Mouse (Mus musculus) c-Kit-positive CD71-negative TER-119-negative erythroid progenitor cells, embryonic 14.5 days (primary cell): ENCODE data around the gene Gpr143.
"Not testable (repeated sequence)": the region's sequence is repeated elsewhere in the genome, so short reads cannot be mapped to it uniquely, and the experiment has no call there.

Experiments used
- DNase-seq: peaks from one replicate; pipeline ENCODE4 v3.0.0-alpha.2; 2013; ENCODE audit warnings: low read depth

The Gpr143 gene

GRCm38 (mm10) chrX:152781720-152782403 is at the start of gene Gpr143:
TSS of gene Gpr143 (plus strand) at chrX:152781921.
- DNase-seq, result no peak

GRCm38 (mm10) chrX:152735283-152735682 is 46.4 kb upstream of the Gpr143 start:
- DNase-seq, result no peak

GRCm38 (mm10) chrX:152738191-152738590 is 43.5 kb upstream of the Gpr143 start:
- no peak for DNase-seq

- DNase-seq, result no peak
These were observed 42.9 kb upstream of the Gpr143 start for GRCm38 (mm10) chrX:152738759-152739368.

- no peak for DNase-seq
These were observed 38.1 kb upstream of the Gpr143 start for GRCm38 (mm10) chrX:152743642-152744041.

GRCm38 (mm10) chrX:152745925-152746324 is 35.8 kb upstream of the Gpr143 start:
- DNase-seq, result no peak

GRCm38 (mm10) chrX:152755819-152756218 is 25.9 kb upstream of the Gpr143 start:
- DNase-seq, result no peak

- no peak for DNase-seq
These were observed 25.4 kb upstream of the Gpr143 start for GRCm38 (mm10) chrX:152756293-152756692.

- no peak for DNase-seq
These were observed 19.3 kb upstream of the Gpr143 start for GRCm38 (mm10) chrX:152762437-152762836.

- no peak for DNase-seq
These were observed 18.9 kb upstream of the Gpr143 start for GRCm38 (mm10) chrX:152762855-152763254.

GRCm38 (mm10) chrX:152764171-152764570 is 17.6 kb upstream of the Gpr143 start:
- DNase-seq, result no peak

GRCm38 (mm10) chrX:152768891-152769599 is 12.7 kb upstream of the Gpr143 start, which contains the start of gene Shroom2:
TSS of gene Shroom2 (minus strand) at chrX:152769465.
- no peak for DNase-seq

GRCm38 (mm10) chrX:152769600-152770157 is 12.0 kb upstream of the Gpr143 start:
- DNase-seq, result no peak

GRCm38 (mm10) chrX:152788129-152788528 is 6.4 kb downstream of the Gpr143 start:
- DNase-seq, result no peak

GRCm38 (mm10) chrX:152788611-152789010 is 6.9 kb downstream of the Gpr143 start:
- no peak for DNase-seq

- no peak for DNase-seq
These were observed 23.6 kb downstream of the Gpr143 start for GRCm38 (mm10) chrX:152805317-152805716.

GRCm38 (mm10) chrX:152813339-152813738 is 31.6 kb downstream of the Gpr143 start:
- DNase-seq, result no peak

GRCm38 (mm10) chrX:152818996-152819395 is 37.3 kb downstream of the Gpr143 start:
- DNase-seq, result no peak

GRCm38 (mm10) chrX:152831003-152831550 is 49.4 kb downstream of the Gpr143 start:
- not testable (repeated sequence) for DNase-seq

- not testable (repeated sequence) for DNase-seq
These were observed 53.2 kb downstream of the Gpr143 start for GRCm38 (mm10) chrX:152834940-152835339.

- no peak for DNase-seq
These were observed 73.5 kb downstream of the Gpr143 start for GRCm38 (mm10) chrX:152855076-152855772.
